Mouse (Mus musculus) heart, adult 2 months (tissue): Measurements from ENCODE around the gene Lcn5.

ENCODE experiments used
- CTCF ChIP-seq: fragments of 200-600 bp; IDR thresholded peaks from 2 replicates; pipeline ENCODE4 v1.8.1; 2022; ENCODE audit warnings: antibody characterized with exemption, mild to moderate bottlenecking, moderate library complexity
- EP300 ChIP-seq: fragments of 200-500 bp; IDR thresholded peaks from 2 replicates; pipeline ENCODE4 v1.6.1; 2011; ENCODE audit warnings: low read depth, low read length, control low read depth; ENCODE audit not compliant: insufficient read depth
- POLR2A ChIP-seq: fragments of 200-500 bp; IDR thresholded peaks from 2 replicates; pipeline ENCODE4 v1.6.1; 2011; ENCODE audit warnings: mild to moderate bottlenecking, low read depth, low read length, control low read depth; ENCODE audit not compliant: insufficient read depth

DNA sequence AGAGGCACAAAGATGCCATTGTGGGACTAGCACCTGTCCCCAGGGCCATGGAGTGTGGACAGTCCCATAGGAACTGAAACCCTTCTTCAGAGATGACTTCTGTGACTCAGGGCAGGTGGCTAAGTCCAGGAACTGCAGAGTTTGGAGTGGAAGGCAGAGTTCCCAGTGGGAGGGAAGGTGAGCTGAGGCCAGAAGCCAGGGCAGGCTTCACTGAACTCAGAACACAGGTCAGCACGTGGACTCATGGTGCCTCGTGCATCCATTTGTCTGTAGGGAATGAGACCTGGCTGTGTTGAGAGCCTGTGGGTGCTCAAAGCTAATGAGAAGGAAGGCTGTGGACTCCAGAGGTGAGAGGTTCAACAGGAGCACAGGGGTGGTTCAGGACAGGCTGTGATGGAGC lies 40.9 kb downstream of the Lcn5 start:
- TF ChIP-seq CTCF = no peak
- TF ChIP-seq EP300 = no peak
- TF ChIP-seq POLR2A = no peak
